Mouse (Mus musculus): ENCODE data around the gene Gm20388. TPM values are rescaled to one million over a fixed set of nuclear protein-coding genes. Genes with fewer than 3 reads are reported as not detected.
A peak's percentile ranks its signal among the peaks of the same experiment; 100 is the strongest.

Gm20388 gene
- polyA plus RNA-seq, 1 experiment from 2014 or later: not detected

DNA sequence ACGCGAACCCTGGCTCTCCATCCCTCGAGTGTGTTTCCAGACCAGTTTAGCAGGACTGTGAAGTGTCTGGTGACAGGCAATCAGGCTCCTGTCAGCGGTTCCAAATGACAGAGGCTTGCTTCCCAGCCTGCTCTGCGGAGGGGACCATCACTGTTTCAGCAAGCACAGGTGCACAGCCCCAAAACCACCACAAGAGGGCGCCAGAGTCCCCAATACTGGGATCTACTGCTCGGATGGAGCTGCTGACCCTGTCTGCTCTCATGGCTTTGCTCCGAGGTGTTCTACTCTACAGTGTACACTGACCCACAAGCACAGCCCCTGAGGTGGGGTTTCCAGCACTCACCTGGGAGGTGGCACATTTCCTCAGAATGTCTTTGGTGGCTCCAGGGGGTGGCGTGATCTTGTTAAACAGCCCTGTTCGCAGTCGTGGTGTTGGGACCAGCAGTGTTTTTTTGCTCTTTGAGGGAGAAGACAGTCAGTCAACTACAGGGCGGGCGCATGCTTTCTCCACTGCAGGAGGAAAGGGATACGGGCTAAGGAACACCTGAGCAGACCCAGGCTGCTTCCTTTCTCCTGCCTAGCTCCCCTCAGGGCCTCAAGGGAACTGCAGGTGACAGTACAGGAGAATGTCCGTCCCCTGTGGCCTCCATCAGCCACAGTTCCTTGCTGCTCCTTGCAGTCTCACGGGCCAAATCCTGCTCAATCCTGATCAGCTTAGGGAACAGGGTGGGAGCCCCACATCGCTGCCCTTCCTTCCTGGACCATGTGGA is 1193.6 kb downstream of the Gm20388 start:
- ATAC-seq (ENCODE audit: low read depth) (no peak), DNase-seq (peak; percentile 63)
- H3K27me3 ChIP-seq: no peaks in the 10 kb centered on the region
- peaks cover 61% of the 10 kb centered on the region for H3K36me3 ChIP-seq
- no peak overlapping the region for H3K4me2 ChIP-seq
- peaks cover 18% of the 10 kb centered on the region for H3K4me1 ChIP-seq (replicated peaks)
- 49% methylated on average over 17 of the region's 17 CpGs for WGBS (ENCODE audit: insufficient replicate concordance)
- no peak overlapping the region for H3K27ac ChIP-seq
- no peaks in the 10 kb centered on the region for H3K9me3 ChIP-seq (replicated peaks)
- H3K4me3 ChIP-seq (replicated peaks): no peak overlapping the region
- H3K9ac ChIP-seq: no peak overlapping the region

DNA sequence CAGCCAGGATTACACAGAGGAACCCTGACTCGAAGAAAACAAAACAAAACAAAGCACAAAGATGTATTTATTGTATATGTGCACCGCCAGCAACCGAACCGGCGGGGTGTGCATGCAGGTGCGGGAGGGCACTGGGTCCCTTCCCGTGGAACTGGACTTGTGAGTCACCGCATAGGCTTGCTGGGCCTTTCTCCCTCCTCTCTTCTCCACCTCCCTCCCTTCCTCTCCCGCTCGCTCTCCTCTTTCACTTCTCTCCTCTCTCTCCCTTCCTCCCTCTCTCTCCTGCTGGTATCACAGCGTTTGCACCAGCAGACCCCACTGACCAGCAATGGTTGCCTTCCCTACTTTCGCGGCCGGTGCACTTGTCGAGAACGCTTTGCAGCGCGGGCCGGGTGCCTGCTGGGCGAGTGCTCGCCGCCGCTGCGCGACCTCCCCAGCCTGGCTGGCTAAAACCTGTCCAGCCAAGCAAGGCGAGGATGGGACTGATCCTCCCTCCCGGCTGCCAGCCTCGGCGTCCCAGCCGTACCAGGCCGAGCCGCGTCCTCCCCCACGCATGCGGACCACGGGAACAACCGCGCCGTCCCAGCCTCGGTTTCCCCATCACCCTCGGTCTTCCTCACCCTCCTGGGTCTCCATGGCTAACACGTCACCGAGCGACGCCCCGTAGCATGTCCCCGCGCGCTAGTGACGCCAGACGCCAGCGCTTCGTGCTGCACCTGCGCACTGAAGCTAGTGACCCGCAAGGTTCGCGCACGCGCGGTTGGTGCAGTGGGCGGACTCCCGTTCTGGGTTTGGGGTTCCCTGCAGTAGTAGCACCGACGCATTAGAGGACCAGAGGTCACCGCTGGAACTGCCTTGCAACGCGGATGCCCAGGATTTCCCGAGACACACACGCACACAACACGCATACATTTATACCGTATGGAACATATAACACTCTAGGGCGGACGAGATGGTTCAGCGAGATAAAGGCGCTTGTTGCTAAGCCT is 1197.3 kb downstream of the Gm20388 start, which contains the start of gene Mthfsd:
Mthfsd (minus strand) TSS at position 725 of the 989 bp plus-strand sequence.
- Histone ChIP-seq H3K4me1 (replicated peaks) (peaks cover 18% of the 10 kb centered on the region), H3K36me3 (peaks cover 25% of the 10 kb centered on the region), H3K4me3 (replicated peaks) (peak within 1 kb of the TSS; percentile 86), H3K27me3 (peaks cover 25% of the 10 kb centered on the region), H3K9ac (peak within 1 kb of the TSS; percentile 86), H3K27ac (peak within 1 kb of the TSS; percentile 71), H3K9me3 (replicated peaks) (no peaks in the 10 kb centered on the region), H3K4me2 (peak within 1 kb of the TSS; percentile 78)
- 2% methylated on average over 75 of the region's 75 CpGs for WGBS (ENCODE audit: insufficient replicate concordance)
- peak; percentile 97 for DNase-seq
- ATAC-seq (ENCODE audit: low read depth): peak; percentile 93

DNA sequence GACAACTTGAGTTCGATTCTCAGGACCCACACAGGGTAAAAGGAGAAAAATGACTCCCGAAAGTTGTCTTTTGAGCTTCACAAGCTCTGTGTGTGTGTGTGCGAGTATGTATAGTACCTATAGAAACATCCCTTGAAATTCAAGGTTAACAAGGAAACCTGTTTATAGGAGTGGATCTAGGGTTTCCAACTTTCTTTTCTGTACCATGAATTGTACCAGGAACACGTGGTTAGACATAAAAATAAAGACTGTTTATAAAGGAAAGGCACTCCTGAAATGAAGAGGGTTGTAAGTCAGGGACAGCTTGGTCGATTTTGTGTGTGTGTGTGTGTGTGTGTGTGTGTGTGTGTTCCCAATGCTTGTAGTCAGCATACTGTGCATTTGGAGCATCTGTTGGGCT is 1198.0 kb downstream of the Gm20388 start:
- Histone ChIP-seq H3K4me2 (peak overlapping the region; percentile 78), H3K27me3 (peaks cover 32% of the 10 kb centered on the region), H3K9ac (peak overlapping the region; percentile 86), H3K36me3 (peaks cover 18% of the 10 kb centered on the region), H3K4me3 (replicated peaks) (peak overlapping the region; percentile 86), H3K27ac (no peak overlapping the region), H3K4me1 (replicated peaks) (peaks cover 18% of the 10 kb centered on the region), H3K9me3 (replicated peaks) (no peaks in the 10 kb centered on the region)
- ATAC-seq (ENCODE audit: low read depth) (no peak), DNase-seq (no peak)
- whole genome bisulfite sequencing (ENCODE audit: insufficient replicate concordance): 6% methylated on average over 5 of the region's 5 CpGs

DNA sequence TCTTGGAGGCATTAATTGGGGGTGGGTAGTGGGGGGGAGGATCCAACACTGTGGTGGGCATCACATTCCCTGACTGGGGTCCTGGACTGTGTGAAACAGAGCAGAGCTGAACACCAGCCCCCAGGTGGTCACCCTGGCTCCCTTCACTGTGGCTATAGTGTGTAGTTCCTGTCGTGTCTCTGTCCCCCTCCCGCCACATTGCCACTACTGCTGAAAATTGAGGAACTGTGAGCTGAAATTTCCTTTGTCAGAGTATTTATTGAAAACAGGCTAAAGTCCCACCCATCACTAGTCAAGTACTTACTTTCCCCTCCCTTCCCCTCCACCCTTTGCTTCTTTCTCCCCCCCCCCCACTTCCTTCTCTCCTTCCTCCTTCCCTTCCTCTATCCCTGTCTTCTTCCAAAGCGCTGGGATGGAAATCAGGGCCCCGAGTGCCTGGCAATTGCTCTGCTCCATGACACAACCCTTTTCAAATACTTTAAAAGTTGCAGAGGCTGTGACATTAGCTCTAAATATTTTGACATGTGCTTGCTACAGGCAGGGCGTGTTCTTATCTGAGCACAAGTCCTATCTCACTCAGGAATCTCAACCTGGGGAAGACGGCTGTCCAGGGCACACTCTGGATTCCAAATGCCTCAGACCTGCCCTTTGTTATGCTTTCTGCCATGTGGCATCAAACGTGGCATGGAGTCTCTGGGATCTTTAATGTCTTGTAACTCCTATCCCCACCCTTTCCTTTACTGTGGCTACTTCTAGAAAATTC is 1200.7 kb downstream of the Gm20388 start:
- WGBS (ENCODE audit: insufficient replicate concordance): 16% methylated on average over 7 of the region's 7 CpGs
- DNase-seq (no peak), ATAC-seq (ENCODE audit: low read depth) (no peak)
- Histone ChIP-seq H3K4me3 (replicated peaks) (no peak overlapping the region), H3K27ac (no peak overlapping the region), H3K4me1 (replicated peaks) (peaks cover 23% of the 10 kb centered on the region), H3K4me2 (no peak overlapping the region), H3K27me3 (peaks cover 59% of the 10 kb centered on the region), H3K9me3 (replicated peaks) (no peaks in the 10 kb centered on the region), H3K9ac (no peak overlapping the region), H3K36me3 (0 out of 2 replicates have a peak, but pooled peaks cover 4% of the 10 kb centered on the region)

DNA sequence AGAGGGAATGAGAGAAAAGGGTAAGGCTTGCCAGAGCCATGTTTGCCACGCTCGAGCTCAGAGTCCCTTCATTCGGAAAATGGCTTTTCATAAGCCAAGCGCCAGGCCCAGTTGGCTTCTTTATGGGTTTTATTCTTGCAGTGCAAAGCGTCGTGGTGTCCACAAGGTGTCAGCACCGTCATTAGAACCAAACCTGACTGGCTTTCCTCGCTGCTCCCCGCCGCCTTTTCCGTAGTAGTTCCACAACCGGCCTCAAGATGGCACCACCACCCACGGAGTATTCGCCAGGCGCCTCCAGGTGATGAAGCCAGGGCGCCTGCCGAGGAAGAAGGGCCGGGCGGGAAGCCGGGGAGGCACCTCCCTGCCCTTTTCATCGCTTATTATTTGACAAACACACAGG is 1202.6 kb downstream of the Gm20388 start:
- Histone ChIP-seq H3K27ac (no peak overlapping the region), H3K36me3 (no peaks in the 10 kb centered on the region), H3K4me2 (no peak overlapping the region), H3K9me3 (replicated peaks) (no peaks in the 10 kb centered on the region), H3K4me3 (replicated peaks) (no peak overlapping the region), H3K4me1 (replicated peaks) (peaks cover 15% of the 10 kb centered on the region), H3K9ac (no peak overlapping the region), H3K27me3 (peaks cover 78% of the 10 kb centered on the region)
- WGBS (ENCODE audit: insufficient replicate concordance): under 1% methylated on average over 21 of the region's 21 CpGs
- peak; percentile 84 for DNase-seq
- 0 out of 2 replicates have a peak, but pooled peaks have one; percentile 37 for ATAC-seq (ENCODE audit: low read depth)

DNA sequence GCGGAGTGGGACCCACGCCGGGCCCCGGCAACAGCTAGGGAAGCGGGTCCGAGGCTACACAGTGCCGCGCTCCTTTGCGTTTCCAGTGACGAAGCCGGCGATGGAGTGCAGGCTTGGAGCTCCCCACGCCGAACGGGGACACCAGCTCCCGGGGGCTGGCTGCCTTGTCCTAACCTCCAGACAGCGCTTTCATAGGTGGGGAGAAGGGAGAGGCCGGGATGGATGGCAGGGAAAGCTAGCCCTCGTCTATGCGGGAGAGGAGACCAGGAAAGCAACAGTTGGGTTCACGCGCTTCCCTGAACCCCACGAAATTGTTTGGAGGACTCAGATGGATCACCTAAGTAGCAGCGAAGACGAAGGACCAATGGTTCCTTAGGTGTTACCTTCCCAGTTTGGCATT is 1204.5 kb downstream of the Gm20388 start:
- ATAC-seq (ENCODE audit: low read depth): no peak
- no peak overlapping the region for H3K4me3 ChIP-seq (replicated peaks)
- H3K4me1 ChIP-seq (replicated peaks): peaks cover 8% of the 10 kb centered on the region; the same call in 1 of the 2 replicates
- H3K27me3 ChIP-seq: peaks cover 94% of the 10 kb centered on the region
- no peak overlapping the region for H3K9ac ChIP-seq
- H3K4me2 ChIP-seq: no peak overlapping the region
- no peak for DNase-seq
- no peaks in the 10 kb centered on the region for H3K36me3 ChIP-seq
- WGBS (ENCODE audit: insufficient replicate concordance): 3% methylated on average over 25 of the region's 25 CpGs
- H3K9me3 ChIP-seq (replicated peaks): no peaks in the 10 kb centered on the region
- no peak overlapping the region for H3K27ac ChIP-seq

DNA sequence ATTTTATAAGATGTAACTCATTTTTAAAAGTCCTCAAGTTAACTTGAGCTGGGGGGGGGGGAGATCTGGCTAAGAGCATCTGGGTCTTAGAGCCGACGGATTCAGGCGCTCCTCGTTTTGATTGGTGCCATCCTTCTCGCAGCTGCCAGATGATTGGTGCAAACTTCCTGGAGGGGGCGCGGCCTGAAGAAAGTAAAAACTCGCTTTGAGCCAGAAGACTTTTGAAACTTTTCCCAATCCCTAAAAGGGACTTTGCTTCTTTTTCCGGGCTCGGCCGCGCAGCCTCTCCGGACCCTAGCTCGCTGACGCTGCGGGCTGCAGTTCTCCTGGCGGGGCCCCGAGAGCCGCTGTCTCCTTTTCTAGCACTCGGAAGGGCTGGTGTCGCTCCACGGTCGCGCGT is 1205.3 kb downstream of the Gm20388 start, which contains the start of gene Foxc2:
Foxc2 (plus strand) TSS at position 224 of the 400 bp plus-strand sequence.
- peak within 1 kb of the TSS; percentile 53 for H3K4me3 ChIP-seq (replicated peaks)
- peak within 1 kb of the TSS; percentile 67 for H3K4me2 ChIP-seq
- H3K36me3 ChIP-seq: no peaks in the 10 kb centered on the region
- peaks cover 8% of the 10 kb centered on the region; the same call in 1 of the 2 replicates for H3K4me1 ChIP-seq (replicated peaks)
- ATAC-seq (ENCODE audit: low read depth) (no peak), DNase-seq (no peak)
- 1% methylated on average over 25 of the region's 25 CpGs for WGBS (ENCODE audit: insufficient replicate concordance)
- H3K9ac ChIP-seq: no peak within 1 kb of the TSS
- H3K27me3 ChIP-seq: peaks cover 96% of the 10 kb centered on the region
- H3K9me3 ChIP-seq (replicated peaks): no peaks in the 10 kb centered on the region
- H3K27ac ChIP-seq: no peak within 1 kb of the TSS

DNA sequence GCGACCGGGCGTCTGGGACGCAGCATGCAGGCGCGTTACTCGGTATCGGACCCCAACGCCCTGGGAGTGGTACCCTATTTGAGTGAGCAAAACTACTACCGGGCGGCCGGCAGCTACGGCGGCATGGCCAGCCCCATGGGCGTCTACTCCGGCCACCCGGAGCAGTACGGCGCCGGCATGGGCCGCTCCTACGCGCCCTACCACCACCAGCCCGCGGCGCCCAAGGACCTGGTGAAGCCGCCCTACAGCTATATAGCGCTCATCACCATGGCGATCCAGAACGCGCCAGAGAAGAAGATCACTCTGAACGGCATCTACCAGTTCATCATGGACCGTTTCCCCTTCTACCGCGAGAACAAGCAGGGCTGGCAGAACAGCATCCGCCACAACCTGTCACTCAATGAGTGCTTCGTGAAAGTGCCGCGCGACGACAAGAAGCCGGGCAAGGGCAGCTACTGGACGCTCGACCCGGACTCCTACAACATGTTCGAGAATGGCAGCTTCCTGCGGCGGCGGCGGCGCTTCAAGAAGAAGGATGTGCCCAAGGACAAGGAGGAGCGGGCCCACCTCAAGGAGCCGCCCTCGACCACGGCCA is 1206.0 kb downstream of the Gm20388 start:
- Histone ChIP-seq H3K4me3 (replicated peaks) (peak overlapping the region; percentile 53), H3K9ac (no peak overlapping the region), H3K27ac (no peak overlapping the region), H3K27me3 (peaks cover 99% of the 10 kb centered on the region), H3K36me3 (no peaks in the 10 kb centered on the region), H3K9me3 (replicated peaks) (no peaks in the 10 kb centered on the region), H3K4me1 (replicated peaks) (peaks cover 8% of the 10 kb centered on the region; the same call in 1 of the 2 replicates), H3K4me2 (peak overlapping the region; percentile 67)
- DNase-seq: no peak
- WGBS (ENCODE audit: insufficient replicate concordance): 2% methylated on average over 54 of the region's 55 CpGs
- ATAC-seq (ENCODE audit: low read depth): no peak; the same call in 1 of the 2 replicates

DNA sequence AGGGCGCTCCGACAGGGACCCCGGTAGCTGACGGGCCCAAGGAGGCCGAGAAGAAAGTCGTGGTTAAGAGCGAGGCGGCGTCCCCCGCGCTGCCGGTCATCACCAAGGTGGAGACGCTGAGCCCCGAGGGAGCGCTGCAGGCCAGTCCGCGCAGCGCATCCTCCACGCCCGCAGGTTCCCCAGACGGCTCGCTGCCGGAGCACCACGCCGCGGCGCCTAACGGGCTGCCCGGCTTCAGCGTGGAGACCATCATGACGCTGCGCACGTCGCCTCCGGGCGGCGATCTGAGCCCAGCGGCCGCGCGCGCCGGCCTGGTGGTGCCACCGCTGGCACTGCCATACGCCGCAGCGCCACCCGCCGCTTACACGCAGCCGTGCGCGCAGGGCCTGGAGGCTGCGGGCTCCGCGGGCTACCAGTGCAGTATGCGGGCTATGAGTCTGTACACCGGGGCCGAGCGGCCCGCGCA is 1206.6 kb downstream of the Gm20388 start:
- Histone ChIP-seq H3K27ac (no peak overlapping the region), H3K36me3 (no peaks in the 10 kb centered on the region), H3K4me1 (replicated peaks) (peaks cover 8% of the 10 kb centered on the region; the same call in 1 of the 2 replicates), H3K9ac (no peak overlapping the region), H3K9me3 (replicated peaks) (no peaks in the 10 kb centered on the region), H3K4me3 (replicated peaks) (peak overlapping the region; percentile 53), H3K27me3 (peaks cover 100% of the 10 kb centered on the region), H3K4me2 (peak overlapping the region; percentile 67)
- no peak for DNase-seq
- ATAC-seq (ENCODE audit: low read depth): no peak
- 2% methylated on average over 62 of the region's 62 CpGs for WGBS (ENCODE audit: insufficient replicate concordance)

DNA sequence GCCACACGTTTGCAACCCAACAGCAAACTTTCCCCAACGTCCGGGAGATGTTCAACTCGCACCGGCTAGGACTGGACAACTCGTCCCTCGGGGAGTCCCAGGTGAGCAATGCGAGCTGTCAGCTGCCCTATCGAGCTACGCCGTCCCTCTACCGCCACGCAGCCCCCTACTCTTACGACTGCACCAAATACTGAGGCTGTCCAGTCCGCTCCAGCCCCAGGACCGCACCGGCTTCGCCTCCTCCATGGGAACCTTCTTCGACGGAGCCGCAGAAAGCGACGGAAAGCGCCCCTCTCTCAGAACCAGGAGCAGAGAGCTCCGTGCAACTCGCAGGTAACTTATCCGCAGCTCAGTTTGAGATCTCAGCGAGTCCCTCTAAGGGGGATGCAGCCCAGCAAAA is 1207.3 kb downstream of the Gm20388 start:
- 2% methylated on average over 28 of the region's 28 CpGs for WGBS (ENCODE audit: insufficient replicate concordance)
- Histone ChIP-seq H3K9ac (no peak overlapping the region; the same call in 1 of the 2 replicates), H3K4me1 (replicated peaks) (peaks cover 8% of the 10 kb centered on the region; the same call in 1 of the 2 replicates), H3K27ac (no peak overlapping the region), H3K9me3 (replicated peaks) (no peaks in the 10 kb centered on the region), H3K4me2 (peak overlapping the region; percentile 67; the same call in 1 of the 2 replicates), H3K4me3 (replicated peaks) (peak overlapping the region; percentile 53), H3K36me3 (no peaks in the 10 kb centered on the region), H3K27me3 (peaks cover 100% of the 10 kb centered on the region)
- DNase-seq (no peak), ATAC-seq (ENCODE audit: low read depth) (no peak)

Data from liver, embryonic 13.5 days (tissue).